Mouse (Mus musculus) adipocyte (in vitro differentiated cells): ENCODE results near the gene Tsacc.
"Not testable (repeated sequence)": the region's sequence is repeated elsewhere in the genome, so short reads cannot be mapped to it uniquely, and the experiment has no call there.

ENCODE experiments used
- DNase-seq: peaks from one replicate; pipeline ENCODE4 v3.0.0-alpha.2; 2016; ENCODE audit warnings: low spot score

Tsacc gene

DNA sequence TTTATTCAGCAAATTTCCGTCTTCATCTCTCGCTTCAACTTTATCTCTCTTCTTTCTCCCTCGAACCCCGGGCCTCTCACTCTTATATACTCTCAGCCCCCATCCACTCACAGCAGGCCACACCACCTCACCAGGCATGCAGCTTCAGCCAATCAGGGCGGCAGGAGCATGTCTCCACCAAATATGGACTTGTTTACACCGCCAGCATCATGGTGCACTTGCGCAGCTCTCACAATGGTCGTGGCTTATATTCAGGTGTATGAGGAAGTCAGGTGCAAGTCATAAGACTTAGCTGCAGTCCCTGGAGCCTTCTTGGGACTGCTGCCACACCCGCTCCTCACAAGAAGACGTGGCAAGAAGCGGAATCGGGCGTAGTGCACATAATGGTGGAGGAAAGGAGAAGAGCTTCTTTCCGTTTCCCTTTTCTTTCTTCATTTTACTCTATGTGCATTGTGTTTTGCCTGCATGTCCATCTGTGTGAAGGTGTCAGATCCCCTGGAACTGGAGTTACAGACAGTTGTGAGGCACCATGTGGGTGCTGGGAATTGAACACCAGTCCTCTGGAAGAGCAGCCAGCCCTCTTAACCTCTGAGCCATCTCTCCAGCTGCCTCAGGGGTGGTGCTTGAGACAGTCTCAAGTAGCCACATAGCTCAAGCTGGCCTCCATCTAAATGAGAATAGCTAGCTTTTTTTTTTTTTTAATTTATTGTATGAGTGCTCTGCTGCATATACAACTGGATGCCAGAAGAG lies 11.8 kb downstream of the Tsacc start:
- DNase-seq, result not testable (repeated sequence)

DNA sequence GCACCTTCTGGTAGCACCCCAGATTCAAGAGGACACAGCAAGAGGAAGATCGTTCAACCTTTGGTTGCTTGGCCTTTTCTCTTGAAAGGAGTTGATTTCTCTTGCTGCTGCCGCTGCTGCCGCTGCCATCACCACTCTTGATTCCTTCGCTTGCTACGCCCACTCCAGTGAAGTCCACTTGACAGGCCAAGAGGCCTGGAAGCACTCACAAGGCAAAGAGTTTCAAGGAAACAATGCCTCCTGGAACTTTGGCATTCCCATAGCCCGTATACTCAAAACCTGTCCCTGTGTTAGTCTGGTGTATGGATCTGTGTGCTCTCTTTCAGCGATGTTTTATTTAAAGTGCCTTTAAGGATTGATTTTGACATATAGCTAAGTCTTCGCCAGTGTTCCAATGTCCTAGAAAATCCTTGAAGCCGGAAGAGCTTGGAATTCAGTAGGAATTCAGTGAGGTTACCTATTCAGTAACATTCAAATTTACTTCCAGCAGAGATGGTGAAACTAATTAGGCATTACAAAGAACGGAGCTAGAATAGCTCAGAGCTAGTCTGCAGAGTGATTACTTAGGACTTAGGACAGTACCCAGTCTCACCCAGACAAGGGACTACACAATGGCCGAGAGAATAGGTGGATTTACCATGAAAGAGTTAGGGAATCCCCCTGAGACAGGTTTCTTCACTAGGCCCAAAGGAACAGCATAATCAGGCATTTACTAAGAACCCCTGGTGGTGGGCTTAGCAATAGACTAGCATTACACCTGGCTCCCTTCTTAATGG lies 15.5 kb downstream of the Tsacc start:
- not testable (repeated sequence) for DNase-seq

DNA sequence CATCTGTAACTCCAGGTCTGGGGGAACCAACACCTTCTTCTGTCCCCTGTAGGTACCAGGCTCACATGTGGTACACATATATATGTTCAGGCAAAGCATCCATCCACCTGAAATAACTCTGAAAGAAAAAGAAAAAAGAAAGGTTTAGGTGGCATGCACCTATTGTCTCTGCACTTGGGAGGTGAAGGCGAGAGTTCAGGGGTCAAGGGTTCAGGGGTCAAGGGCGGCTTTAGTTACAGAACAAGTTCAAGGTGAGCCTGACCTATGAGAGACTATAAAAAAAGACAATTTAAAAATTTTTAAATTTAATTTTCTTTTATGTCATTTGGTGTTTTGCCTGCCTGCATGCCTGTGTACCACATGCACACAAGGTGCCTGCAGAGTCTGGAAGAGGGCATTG lies 16.8 kb downstream of the Tsacc start:
- no peak for DNase-seq

DNA sequence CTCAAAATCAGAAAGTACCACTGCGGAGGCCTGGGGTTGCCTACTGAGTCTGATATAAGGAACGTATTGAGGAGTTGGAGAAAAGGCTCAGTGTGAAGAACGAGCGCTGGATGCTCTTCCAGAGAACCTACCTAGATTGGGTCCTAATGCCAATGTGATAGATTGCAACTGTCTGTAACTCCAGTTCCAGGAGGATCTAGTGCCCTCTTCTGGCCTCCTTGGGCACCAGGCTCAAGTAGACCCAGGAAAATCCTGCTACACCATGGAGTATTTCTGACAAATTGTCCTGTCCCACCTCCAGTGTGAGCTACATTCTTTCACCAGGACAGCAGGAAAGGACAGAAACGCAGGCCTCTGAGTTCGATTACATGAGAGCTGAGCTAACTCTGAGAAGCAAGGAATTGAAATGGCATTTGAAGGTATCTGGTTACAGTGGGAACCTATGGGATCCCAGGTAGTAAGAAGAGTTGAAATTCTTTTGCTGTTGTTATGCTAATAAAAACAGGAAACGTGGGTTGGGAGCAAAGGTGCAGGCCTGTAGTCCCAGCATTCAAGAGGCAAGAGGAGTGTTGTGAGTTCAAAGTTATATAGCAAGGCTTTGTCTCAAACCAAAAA lies 20.2 kb downstream of the Tsacc start:
- DNase-seq, result peak; percentile 67

DNA sequence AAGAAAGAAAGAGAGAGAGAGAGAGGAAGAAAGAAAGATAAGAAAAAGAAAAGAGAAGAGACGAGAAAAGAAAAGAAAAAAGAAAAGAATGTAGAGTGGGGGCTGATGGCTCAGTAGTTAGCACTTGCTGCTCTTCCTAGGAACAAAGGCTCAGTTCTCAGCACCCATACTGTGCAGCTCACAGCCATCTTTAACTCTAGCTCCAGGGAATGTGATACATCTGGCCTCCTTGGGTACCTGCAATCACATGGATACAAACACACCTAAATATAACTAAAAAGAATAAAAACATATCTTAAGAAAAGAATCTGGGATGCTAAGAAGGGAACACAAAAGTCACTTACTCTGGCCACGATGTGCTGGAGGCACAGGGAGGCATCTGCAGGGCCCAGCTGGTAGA lies 20.7 kb downstream of the Tsacc start:
- DNase-seq, result no peak

DNA sequence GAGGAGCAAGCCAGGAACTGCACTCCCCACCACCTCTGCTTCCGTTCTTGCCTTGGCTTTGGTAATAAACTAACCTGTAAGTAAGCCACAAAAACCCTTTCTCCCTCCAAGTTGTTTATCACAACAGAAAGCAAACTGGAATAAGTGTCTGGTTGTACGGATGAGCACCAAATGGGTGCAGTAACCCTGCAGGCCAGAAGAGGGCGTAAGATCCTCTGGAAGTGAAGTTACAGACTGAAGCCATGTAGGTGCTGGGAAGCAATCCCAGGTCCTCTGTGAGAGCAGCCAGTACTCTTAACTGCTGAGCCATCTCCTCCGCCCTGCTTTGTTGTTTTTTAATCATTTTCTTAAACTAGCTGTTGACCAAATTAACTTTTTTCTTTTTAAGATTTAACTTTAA lies 22.8 kb downstream of the Tsacc start:
- no peak for DNase-seq

DNA sequence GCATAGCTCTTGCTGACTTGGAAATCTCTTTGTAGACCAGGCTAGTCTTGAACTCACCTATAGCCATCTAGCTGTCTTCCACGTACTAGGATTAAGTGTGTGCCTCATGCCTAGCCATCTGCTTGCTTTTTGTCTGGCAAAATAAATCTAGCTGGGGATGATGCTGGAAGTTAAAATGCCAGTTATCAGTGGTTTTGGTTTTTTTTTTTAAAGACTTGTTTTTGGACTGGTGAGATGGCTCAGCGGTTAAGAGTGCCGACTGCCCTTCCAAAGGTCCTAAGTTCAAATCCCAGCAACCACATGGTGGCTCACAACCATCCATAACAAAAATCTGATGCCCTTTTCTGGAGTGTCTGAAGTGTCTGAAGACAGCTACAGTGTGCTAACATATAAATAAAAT lies 24.9 kb downstream of the Tsacc start:
- no peak for DNase-seq

DNA sequence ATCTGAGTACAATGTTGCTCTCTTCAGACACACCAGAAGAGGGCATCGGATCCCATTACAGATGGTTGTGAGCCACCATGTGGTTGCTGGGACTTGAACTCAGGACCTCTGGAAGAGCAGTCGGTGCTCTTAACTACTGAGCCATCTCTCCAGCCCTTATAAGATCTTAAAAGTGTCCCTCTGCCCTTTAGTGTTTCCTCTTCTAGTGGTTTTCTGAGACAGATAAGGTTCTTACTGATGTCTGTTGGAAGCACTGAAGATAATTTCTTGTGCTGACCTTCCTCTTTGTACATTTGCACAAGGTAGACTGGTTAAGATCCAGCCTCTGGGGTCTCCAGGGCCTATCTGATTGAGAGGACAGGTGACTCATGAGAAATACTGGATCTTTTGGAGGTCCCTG lies 25.5 kb downstream of the Tsacc start:
- not testable (repeated sequence) for DNase-seq

DNA sequence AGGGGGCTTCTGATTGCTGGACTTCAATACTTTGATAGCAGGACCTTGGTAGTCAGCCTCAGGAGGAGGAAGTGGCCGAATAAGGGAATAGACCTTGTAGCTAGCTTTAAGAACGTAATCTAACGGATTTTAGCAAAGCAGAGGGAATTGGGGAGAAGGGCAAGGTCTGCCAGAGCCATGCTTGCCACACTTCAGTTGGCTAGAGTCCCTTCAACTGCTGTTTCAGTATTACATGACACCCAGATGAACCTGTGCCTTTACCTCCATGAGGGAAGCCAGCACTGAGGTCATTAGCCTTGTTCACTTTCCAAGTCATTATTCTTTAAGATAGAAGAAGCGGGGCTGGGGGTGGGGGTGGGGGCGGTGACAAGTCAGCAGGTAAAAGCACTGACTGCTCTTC lies 27.8 kb downstream of the Tsacc start:
- DNase-seq, result peak; percentile 83

DNA sequence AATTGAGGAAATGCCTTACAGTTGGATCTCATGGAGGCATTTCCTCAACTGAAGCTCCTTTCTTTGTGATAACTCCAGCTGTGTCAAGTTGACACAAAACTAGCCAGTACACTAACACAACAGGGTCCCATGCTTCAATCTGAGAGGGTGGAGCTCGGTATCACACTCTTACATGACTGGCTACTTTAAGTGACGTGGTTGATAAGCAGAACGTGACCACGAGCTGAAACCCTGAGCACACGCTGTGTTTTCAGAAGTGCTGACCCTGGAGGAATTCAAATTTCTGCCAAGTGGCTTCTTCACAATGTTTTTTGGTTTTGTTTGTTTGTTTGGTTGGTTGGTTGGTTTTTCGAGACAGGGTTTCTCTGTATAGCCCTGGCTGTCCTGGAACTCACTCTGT lies 28.8 kb downstream of the Tsacc start:
- DNase-seq, result not testable (repeated sequence)

DNA sequence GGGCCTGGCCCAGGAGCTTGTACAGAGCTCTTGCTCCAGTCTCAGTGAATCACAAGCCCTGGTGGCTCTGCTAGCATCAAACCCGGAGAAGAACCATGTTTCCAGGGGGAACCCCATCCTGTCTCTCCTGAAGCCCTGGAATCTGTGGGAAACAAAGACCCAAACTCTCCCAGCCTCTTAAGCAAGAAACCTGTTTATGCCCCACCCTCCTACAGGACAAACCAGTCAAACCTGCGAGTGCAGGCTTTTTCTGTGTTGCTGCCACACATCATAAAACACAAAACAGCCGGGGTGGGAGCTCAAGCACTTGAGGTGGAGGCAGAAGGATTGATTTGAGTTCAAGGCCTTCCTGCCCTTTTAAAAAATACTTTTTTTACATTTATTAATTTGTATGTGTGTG lies 34.5 kb downstream of the Tsacc start:
- DNase-seq, result no peak

DNA sequence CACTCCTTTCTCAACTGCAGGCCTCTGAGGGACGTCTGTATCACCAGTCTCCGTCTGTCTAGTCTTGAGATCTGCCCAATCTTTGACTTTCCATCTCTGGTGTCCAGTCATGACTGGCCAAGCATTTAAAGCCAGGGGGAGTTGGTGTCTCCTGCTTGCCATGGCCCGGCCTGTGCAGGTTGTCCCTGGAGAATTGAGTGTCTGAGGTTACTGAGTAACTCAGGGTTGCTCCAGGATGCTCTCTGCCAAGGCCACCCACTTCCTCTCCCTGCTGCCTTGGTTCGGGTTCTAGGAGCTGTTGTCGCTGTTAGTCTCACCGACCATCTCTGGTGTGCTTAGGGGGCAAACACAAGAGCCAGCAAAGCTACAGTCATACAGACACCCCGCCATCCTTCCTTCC lies 40.4 kb downstream of the Tsacc start:
- DNase-seq, result no peak

DNA sequence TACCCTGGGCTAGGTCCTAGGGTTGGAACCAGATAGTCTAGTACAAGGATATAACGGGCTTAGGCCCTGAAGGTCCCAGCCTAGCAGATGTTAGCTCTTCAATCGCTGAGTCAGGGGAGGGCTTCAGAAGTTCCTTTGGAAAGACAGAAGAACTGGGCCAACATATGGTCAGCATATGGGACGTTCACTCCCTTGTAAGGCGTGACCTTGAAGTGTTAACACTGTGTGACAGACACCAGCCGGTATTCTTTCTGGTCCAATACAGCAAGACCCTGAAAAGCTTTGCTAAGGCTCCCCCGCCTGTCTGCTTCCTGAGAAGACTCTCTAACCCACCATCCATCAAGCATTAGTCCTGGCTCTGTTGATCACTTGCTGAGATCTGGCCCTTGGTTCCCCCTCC lies 40.8 kb downstream of the Tsacc start:
- DNase-seq, result no peak

DNA sequence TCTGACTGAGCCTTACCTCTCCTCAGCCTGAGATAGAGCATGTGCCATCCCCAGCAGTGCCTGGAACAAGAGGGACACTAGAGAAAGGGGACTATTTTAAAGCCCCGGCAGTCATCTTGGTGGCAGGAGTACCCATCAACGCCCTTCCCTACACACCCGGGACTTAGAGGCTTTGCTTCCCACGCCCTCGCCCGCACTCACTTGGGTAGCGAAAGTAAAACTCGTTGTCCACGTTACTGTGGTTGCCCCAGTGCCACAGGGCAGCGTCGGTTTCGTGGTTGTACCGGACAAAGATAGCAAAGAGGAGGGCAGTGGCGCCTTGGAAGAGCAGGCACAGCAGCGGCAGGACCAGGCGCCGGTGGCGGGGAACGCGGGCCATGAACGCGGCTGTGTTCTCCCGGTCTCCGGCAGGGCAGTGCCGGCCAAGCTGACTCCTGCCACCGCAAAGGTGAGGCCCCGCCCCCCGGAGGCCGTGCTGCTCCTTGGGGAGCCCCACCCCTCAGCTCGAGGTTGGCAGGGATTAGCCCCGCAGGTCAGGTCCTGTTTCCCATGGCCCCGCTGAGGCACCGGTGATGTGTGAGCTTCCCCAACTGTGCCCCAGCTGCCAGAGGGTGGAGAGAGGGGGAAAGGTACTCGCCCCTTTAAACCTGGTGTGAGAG lies 42.4 kb downstream of the Tsacc start, which contains the start of gene Rhbg:
TSS of gene Rhbg (minus strand) at position 442 of the 659 bp plus-strand sequence.
- no peak for DNase-seq

DNA sequence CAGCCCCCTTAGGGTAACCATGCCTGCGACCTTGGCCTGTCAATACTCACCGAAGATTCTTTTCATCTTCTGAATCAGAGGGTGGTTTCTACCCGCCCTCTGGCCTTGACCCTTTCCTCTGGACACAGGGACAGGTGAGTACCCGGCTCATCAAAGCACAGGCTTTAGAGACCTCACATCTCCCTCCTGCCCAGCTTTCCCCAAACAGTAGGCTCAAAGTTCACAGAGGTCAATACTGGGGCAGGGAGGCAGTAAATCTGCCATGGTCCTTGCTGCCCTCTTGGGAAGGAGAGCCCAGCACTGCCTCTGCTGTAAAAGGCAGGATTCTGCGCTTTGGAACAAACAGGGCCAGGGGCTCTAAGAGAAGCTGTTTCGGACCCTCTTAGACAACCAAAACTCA lies 44.1 kb downstream of the Tsacc start:
- DNase-seq, result no peak

DNA sequence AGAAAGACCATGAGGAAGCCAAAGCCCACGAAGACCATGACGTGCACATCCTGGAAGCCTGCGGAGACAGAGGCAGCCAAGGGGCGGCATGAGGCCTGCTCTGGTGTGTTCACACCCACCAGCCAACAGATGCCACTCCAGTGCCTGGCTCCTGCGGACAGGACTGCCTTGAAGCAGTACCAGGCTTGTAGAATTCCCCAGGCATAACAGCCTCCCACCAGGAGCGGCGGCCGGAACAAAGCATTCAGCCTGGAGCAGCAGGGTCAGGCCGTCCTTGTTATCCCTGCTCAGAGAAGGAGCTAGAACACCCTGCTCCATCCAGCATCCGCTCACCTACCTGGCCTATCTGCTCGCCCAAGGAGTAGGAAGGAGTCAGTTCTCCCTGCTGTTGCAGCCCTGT lies 48.4 kb downstream of the Tsacc start:
- no peak for DNase-seq

DNA sequence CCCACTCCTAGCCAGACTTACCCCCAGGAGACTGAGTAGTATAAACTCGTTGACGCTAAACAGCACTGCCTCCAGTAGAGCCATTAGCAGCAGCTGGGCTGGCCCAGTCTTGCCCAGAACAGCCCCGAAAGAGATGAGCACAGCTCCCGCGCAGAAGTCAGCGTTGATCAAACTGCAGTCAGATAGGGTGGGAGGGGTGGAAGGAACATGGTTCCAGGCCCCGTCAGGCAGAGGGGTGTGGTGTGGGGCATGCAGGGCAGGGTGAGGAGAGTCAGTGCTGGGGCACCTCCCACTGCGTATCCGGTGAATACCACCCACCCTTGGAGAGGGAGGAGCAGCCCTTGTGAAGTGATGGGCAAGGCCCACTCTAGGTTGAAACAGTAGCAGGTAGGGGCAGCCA lies 49.1 kb downstream of the Tsacc start:
- no peak for DNase-seq

DNA sequence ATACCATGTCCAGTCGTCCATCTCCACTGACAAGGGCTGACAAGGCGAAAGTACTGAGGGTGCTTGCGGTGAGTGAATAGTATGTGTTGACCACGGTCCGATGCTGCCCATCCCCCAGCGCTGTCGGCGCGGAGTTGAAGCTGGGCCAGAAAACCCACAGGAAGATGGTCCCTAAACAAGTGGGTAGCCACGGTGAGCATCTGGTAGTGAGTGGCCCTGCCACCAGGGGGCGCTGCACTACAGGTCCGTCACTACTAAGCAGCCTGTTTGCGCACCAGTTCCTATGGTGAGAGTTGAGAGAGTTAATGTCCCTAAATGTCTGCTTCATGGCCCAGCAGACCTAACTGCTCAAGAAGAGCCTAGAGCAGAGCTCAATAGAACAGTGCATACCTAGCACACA lies 51.0 kb downstream of the Tsacc start:
- peak; percentile 72 for DNase-seq

DNA sequence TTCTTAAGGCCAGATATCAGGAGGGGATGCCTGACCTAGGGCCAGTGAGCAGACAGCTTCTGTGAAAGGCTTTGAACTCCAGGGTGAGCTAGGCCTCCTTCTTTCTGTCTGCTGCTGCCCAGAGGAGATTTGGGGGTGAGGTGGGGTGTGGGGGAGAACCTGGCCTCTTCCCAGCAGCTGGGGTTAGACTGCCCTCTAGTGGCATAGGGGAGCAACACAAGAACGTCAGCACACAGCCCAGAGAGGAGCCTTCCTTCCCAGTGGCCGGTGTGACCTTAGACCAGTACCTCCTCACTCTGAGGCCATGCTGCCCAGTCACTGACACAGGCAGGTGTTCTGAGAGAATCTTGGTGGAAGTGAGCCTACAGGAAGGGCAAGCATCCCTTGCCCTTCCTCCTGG lies 52.7 kb downstream of the Tsacc start:
- DNase-seq, result peak; percentile 35

DNA sequence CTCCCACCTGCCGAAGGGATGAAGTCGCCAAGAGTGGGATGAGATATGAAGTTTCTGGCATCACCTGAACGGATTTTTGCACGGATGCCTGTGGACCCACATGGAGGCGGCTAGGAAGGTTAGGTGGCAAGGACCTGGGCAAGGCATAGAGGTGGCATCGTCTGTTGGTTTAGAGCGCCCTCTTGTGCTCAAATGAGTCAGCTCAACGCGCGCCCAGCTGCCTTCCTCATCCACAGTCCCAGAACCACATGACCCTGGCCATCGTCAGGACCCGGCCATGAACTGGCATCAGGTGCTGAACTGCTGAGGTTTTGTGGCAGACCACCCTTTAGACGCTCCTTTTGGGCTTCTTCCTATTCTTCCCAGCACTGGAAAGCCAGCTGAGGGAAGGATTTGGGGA lies 54.3 kb downstream of the Tsacc start:
- peak; percentile 90 for DNase-seq

DNA sequence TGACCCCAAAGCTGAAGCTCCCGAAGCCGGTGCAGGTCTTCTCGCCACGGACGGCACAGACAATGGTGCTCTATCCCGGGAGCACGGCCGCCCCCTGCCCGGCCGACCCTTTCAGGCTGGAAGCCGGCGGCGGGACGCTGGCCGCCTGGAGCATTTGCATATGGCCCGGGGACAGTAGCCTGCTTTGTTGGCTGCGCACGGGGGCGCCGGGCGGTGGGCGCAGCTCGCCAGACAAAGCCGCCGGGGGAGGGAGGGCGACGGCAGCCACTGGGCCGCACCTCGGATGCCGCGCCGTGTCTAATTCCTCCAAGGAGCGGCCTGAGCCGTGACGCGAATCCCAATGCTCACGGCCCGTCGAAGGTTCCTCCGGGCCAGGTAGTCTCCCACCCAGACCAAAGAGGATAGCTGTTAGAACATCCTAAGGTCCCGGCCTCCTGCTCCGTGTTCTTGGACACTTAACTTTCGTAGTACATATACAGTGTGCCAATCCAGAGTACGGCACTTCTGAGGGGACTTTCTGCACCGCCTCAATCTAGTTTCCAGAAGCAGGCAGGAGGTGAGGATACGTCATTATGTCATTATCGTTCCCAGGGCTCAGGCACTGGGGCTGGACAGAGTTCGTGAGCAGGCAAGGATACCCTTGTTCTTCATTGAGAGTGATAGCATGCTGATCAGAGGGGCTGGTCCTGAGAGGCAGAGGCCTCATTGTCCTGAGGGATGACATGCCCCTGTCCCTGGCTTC lies 55.6 kb downstream of the Tsacc start:
- DNase-seq, result no peak

DNA sequence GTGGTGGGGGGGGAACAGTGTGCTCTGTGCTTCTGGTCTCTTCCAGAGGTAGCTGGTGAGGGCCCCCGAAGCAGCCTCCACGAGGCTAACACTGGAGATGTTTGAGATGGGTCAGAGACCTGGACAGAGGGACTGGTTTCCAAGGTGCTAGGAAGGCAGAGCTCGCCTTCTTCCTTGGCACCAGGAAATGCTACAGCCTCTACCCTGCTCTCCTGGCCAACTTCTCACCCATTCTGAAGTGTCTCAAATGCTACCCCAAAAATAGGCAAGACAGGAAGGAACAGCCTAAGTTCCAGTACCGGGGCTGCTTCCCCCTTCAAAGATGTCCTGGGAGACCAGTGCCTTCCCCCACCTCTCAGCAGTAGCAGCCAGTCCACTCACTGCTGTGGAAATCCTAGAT lies 57.4 kb downstream of the Tsacc start:
- DNase-seq, result no peak
